Mouse (Mus musculus): Measurements from ENCODE around the gene Baz2b.

- TF ChIP-seq POLR2A (IDR thresholded peaks at IDR 0.05; ENCODE audit: low read depth, low read length) (no peak), CTCF (conservative IDR thresholded peaks at IDR 0.05; ENCODE audit: insufficient read depth, insufficient read length, low read depth, low read length) (no peak)
Measured at GRCm38 (mm10) chr2:59992488-59993189, 217.0 kb downstream of the Baz2b start.
